28 mouse cellular contexts compared by ENCODE assay signal in genomic region chr12:35357901-35358300, GRCm38 (mm10).
DNase-seq lines count a peak whose midpoint lies in the region; ATAC-seq and TF ChIP-seq lines count a peak whose summit lies in the region.
"Had no signal": no experiment of that assay in that cellular context is flagged by ENCODE, and none has a peak within 500 bp of the region (broad histone marks: within the 10 kb centered on the region; RNA-seq: fewer than 3 reads in every experiment).

No protein-coding gene starts in this region.

- POLR2A ChIA-PET in Patski (lab: Charles Lee): no interaction called here

- H3K4me1 ChIP-seq in embryonic fibroblast, embryonic 13.5 days (ENCODE audit: control insufficient read depth, insufficient read depth, low read length): no peaks in the 10 kb centered on the region; the same call in 1 of the 2 replicates
- H3K4me1 ChIP-seq: embryonic facial prominence, embryonic 13.5 days; embryonic facial prominence, embryonic 15.5 days; forebrain, embryonic 13.5 days; forebrain, embryonic 15.5 days had no signal

- peak; percentile 47 for ATAC-seq in Patski
- ATAC-seq in erythroblast, adult 5-6 weeks (replicated peaks; ENCODE audit: low FRiP score, poor library complexity, severe bottlenecking): no peak
- ATAC-seq: activated CD4-positive, CD25-positive, alpha-beta regulatory T cell, adult 4 months; CD4-positive, CD25-positive, alpha-beta regulatory T cell, adult 4 months; forebrain, embryonic 13.5 days; forebrain, embryonic 15.5 days; forebrain, postnatal 0 days had no signal

- no peak for TF ChIP-seq CTCF in Patski (IDR thresholded peaks at IDR 0.05)
- no peak for TF ChIP-seq CTCF in embryonic fibroblast, embryonic 13.5 days (IDR thresholded peaks at IDR 0.05; ENCODE audit: borderline replicate concordance, insufficient read depth, low read length)

- H3K27me3 ChIP-seq in Patski: no peaks in the 10 kb centered on the region
- H3K27me3 ChIP-seq: CH12.LX; embryonic facial prominence, embryonic 13.5 days; embryonic facial prominence, embryonic 15.5 days; forebrain, embryonic 13.5 days; forebrain, embryonic 15.5 days had no signal

- CTCF ChIA-PET in Patski (lab: Charles Lee): no interaction called here

- in situ Hi-C loops in Patski (cut with MboI; ENCODE audit: low pct_unique_long_range_greater_than_20kb): no loop called here

- intact Hi-C loops in heart, postnatal 14 days (cut with DNase I): no loop called here

- H3K27ac ChIP-seq in embryonic fibroblast, embryonic 13.5 days (ENCODE audit: insufficient read depth, low read length): peak overlapping the region; percentile 86
- H3K27ac ChIP-seq: embryonic facial prominence, embryonic 13.5 days; embryonic facial prominence, embryonic 15.5 days; forebrain, embryonic 13.5 days; forebrain, embryonic 15.5 days had no signal

- DNase-seq in 3134 (ENCODE audit: extremely low read depth, insufficient read length, low spot score) (peak; percentile 16), Patski (ENCODE audit: low read depth, low spot score) (no peak)
- peak; percentile 85 for DNase-seq in Muller cell, postnatal 12 days (ENCODE audit: inconsistent ontology term)
- no peak for DNase-seq in heart, postnatal 14 days
- no peak for DNase-seq in thymus, postnatal 25 days
- no peak for DNase-seq in T-cell, adult 2 months (ENCODE audit: low spot score)
- DNase-seq: adrenal gland, adult 2 months; adrenal gland, postnatal 10 days; adrenal gland, postnatal 25 days; B cell, adult 2 months; cerebellum, adult 11 months; cerebellum, adult 18-20 months; cerebellum, adult 8-10 months; cerebellum, adult 9-11 months; cerebellum, postnatal 14 days; cerebellum, postnatal 36 days; embryo, embryonic 11 days; forebrain, postnatal 0 days had no signal

- no peak for TF ChIP-seq POLR2A in embryonic fibroblast, embryonic 13.5 days (IDR thresholded peaks at IDR 0.05; ENCODE audit: low read depth, low read length)

- no peak overlapping the region for H3K4me3 ChIP-seq in embryonic fibroblast, embryonic 13.5 days (ENCODE audit: insufficient read depth, low read length)
- H3K4me3 ChIP-seq: embryonic facial prominence, embryonic 13.5 days; embryonic facial prominence, embryonic 15.5 days; erythroblast, embryonic 14.5 days; forebrain, embryonic 13.5 days; forebrain, embryonic 15.5 days had no signal

Comparison
In these comparisons a context has a peak if more than half of its experiments do, and no peak if none do; other contexts are left out.
1. DNase-seq: peak in 3134 (single experiment) and Muller cell, postnatal 12 days (single experiment); none in Patski (single experiment), heart, postnatal 14 days (0 of 2), thymus, postnatal 25 days (single experiment) and T-cell, adult 2 months (single experiment).